Mouse (Mus musculus) right cerebral cortex, postnatal 25 days (tissue): ENCODE measurements around the gene Stoml1.
A peak's percentile ranks its signal among the peaks of the same experiment; 100 is the strongest.
"Not testable (repeated sequence)": the region's sequence is repeated elsewhere in the genome, so short reads cannot be mapped to it uniquely, and the experiment has no call there.

ENCODE experiments used
- DNase-seq: peaks from one replicate; pipeline ENCODE4 v3.0.0; 2022

Gene Stoml1

DNA sequence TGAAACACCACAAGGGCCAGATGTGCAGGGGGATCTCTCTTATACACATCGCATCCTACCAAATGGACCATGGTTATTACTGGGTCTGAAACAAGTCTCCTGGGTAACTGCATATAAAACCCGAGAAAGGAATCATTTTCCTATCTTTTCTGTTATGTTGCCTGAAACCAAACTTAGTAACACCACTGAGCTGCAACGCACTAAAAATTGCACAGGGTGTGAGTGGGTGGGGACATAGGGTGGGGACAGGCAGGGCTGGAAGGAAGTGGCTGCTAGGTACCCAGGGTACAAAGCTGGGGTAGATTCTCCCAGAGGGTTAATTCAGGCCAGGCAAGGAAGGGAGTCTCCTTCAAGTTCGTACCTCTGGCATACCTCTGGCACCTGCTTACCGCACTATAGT is 10.3 kb upstream of the Stoml1 start:
- no peak for DNase-seq

- no peak for DNase-seq
Measured at GRCm38 (mm10) chr9:58243696-58244095, 9.3 kb upstream of the Stoml1 start.

GRCm38 (mm10) chr9:58246083-58246591 is 6.8 kb upstream of the Stoml1 start:
- DNase-seq = no peak

GRCm38 (mm10) chr9:58247064-58247759 is 5.8 kb upstream of the Stoml1 start:
- peak; percentile 80 for DNase-seq

GRCm38 (mm10) chr9:58248746-58249413 is 4.1 kb upstream of the Stoml1 start:
- DNase-seq = no peak

DNA sequence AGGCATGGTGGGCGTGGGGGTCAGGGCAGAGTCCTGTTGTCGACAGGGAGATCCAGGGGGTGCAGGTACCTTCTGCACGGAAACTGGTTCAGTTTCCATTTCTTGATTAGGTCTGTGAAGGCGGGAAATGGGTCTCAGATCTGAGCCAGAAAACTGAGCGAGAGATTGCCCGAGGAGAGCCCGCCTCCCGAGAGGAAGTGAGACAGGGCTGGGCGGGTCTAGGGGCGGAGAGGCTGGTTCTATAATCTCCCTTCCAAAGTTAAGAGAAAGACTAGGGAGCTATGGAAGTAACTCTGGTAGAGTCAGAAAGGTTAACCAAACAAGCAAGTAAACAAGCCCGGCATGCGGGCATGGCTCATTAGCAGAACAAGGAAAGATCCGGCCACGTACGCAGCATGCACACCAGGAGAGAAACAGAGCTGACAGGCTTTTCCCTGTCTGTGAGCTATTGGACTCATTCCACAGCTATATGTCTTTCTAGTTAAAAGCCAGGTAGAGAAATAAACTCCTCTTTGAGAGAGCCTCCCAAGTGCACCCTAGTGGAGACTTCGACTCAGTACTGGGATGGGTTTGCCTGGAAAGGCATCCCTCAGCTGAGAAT is 3.3 kb upstream of the Stoml1 start, which contains the start of gene Pml:
Gene Pml, minus strand, starts transcription at position 195 of the 601 bp plus-strand sequence.
- DNase-seq = peak; percentile 68

DNA sequence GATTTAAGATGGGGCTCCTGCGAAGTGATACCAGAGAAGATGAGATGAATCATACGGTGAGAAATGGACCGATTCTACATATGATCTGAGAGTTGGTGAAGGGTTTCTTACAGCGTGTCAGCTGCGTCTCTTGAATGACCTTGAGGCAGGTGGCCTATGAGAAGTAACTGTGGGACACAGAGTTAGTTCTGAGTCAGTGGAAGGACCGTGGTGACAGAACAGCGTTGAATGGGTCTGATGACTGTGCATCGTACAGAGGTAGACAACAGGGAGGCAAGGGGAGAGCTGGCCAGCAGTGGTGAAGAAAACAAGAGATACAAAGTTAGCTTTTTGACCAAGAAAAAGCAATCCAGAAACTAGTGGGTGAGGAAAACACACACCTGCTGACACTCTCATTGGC is 2.6 kb upstream of the Stoml1 start:
- no peak for DNase-seq

DNA sequence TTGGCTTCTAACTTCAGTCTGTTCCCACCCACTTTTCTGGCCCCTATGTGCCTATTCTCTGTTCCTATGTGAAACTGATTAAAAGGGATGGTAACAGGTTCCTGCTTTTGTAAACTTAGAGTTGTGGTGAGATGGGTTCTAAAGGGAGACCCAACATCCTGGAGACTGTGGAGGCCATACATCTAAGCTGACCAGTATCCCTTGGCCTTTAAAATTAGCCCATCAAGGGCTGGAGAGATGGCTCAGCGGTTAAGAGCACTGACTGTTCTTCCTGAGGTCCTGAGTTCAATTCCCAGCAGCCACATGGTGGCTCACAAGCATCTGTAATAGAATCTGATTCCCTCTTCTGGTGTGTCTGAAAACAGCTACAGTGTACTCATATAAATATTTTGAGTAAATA is 2.2 kb upstream of the Stoml1 start:
- DNase-seq = not testable (repeated sequence)

DNA sequence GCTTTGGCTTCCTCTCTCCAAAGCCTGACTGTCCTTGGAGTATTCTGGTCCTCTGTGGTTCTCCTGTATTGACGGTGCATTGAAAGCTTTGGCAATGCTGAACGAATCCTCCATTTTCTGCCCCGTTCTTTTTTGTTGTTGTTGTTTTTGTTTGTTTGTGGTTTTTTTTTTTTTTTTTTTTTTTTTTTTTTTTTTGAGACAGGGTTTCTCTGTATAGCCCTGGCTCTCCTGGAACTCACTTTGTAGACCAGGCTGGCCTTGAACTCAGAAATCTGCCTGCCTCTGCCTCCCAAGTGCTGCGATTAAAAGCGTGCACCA is 800 bp downstream of the Stoml1 start:
- DNase-seq = not testable (repeated sequence)

- no peak for DNase-seq
Measured at GRCm38 (mm10) chr9:58255105-58255504, 2.1 kb downstream of the Stoml1 start.

- no peak for DNase-seq
Measured at GRCm38 (mm10) chr9:58255704-58256685, 3.0 kb downstream of the Stoml1 start.

GRCm38 (mm10) chr9:58262507-58262906 is 9.5 kb downstream of the Stoml1 start:
- DNase-seq = no peak

DNA sequence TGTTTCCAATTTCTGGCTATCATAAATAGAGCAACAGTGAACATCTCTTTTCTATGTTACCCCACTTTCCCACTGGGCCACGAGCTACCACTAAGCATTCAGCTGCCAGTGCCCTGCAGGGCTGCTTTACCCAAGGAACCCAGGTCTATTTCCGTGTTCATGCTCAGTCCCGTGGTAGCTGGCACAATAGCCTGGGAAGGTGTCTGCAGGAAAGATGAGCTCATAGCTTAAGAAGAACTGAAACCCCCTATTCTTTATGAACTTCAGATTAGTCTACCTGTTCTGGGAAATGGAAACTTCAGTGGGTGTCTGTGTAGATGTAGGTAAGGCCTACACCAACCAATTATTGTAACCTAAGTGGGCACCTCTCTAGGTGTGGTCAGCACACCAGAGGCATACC is 12.4 kb downstream of the Stoml1 start:
- no peak for DNase-seq

DNA sequence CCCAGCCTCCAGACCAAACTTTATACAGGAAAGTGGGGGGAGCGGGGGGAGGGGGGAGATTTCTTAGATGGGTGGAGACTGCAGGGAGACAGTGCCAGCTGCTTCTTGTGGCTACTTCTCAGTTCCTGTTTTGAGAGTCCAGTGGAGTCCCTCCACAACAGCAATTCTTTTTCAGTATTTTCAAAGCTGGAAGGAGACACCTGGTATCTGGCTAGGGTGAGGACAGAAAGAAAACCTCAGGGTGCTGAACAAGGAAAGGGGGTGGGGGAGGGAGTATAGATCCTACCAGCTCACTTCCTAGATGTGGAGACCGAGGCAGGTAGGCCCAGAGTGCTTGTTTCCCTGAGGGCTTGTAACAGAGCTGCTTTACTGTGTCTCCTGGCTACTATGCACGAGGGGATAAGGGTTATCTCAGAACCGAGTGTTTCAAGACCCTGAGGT is 13.6 kb downstream of the Stoml1 start:
- DNase-seq = no peak

- no peak for DNase-seq
Measured at GRCm38 (mm10) chr9:58267046-58267445, 14.1 kb downstream of the Stoml1 start.

DNA sequence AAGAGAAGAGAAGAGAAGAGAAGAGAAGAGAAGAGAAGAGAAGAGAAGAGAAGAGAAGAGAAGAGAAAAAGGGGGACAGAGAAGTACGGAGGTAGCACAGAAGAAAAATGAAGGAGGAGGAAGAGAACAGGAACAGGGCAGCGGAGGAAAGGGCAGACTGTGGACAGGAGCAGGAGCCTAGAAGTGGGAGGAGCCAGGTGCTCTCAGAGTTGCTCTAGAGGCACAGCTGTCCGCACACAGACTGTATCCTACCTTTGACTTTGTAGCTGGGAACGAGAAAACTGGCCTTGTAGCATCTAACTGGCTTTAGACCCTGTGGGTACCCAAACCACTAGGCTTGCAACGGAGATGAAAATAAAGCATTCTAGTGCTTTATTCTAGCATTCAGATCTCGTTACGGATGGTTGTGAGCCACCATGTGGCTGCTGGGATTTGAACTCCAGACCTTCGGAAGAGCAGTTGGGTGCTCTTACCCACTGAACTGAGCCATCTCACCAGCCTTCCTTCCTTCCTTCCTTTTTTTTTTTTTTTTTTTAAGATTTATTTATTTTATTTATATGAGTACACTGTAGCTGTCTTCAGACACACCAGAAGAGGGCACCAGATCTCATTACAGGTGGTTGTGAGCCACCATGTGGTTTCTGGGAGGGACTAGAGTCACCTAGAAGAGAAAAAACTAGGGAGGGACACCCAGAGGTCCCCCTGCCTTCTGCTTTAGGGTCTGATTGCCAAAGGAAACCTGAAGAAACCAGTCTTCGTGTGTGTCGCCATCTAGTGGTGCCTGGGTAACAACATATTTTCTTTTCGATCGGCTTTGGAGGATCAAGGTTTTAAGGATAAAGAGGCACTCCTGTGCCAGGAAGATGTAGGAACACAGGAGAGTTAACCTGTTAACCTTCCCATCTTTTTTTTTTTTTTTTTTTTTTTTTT is 15.7 kb downstream of the Stoml1 start:
- no peak for DNase-seq

- DNase-seq = no peak
Measured at GRCm38 (mm10) chr9:58270081-58270480, 17.1 kb downstream of the Stoml1 start.

DNA sequence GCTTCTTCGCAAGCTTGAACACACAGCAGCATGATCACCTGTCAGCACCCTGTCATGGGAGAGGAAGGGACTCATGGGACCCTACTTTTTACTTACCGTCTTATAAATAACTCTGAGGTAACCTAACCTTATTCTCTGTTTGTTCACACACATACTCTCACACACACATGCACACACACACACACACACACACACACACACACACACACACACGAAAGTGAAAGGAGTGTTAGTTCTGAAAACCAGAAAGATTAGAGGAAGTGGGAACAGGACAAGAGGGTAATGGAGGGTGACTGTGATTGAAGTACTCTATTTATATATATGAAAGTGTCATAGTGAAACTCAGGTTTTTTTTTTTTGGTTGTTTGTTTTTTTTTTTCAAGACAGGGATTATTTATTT is 18.1 kb downstream of the Stoml1 start:
- DNase-seq = no peak

DNA sequence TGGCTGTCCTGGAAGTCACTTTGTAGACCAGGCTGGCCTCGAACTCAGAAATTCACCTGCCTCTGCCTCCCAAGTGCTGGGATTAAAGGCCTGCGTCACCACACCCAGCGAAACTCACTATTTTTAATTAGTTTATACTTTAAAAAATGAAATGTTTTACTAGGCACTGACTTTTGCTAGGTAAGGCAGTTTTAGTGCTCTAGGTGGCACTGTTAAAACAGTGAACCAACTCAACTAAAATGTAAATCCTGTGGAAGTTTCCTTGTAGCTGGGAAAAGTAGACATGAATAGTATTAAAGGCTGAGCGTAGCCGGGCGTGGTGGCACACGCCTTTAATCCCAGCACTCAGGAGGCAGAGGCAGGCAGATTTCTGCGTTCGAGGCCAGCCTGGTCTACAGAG is 18.6 kb downstream of the Stoml1 start:
- DNase-seq = not testable (repeated sequence)

DNA sequence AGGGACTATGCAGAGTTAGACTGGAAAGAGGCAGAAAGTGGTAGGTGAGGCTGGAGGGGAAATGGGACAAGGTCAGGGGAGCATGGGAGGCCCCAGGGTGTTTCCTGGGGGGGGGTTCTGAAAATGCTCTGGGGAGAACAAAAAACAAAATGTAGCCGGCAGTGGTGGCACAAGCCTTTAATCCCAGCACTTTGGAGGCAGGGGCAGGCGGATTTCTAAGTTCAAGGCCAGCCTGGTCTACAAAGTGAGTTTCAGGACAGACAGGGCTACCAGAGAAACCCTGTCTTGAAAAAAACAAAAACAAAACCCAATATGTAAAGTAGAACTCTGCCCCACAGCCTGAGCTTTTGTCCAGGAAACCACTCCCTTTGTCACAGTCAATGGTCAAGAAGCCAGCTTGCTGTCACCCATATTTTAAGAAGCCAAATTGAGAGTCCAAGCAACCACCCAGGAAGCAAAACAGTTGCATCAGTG is 19.1 kb downstream of the Stoml1 start:
- DNase-seq = no peak

- DNase-seq = no peak
Measured at GRCm38 (mm10) chr9:58272855-58273254, 19.9 kb downstream of the Stoml1 start.
